Mouse (Mus musculus): ENCODE measurements around the gene Olfr769.

DNA sequence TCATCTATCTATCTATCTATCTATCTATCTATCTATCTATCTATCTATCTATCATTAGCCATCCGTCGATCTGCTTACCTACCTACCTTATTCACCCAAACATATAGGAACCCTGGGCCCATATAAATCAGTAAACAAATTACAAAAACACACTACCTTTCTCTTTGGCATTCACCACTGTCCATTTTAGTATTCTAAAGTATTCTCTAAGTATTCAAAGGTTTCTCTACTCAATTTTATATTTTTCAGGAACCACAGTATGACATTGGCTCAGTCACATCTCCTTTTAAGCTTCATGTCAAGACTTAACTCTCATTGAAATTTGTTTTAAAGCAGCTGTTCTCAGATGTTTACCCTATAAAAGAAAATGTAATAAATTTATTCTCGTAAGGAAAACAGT, 2.5 kb downstream of the Olfr769 start:
- TF ChIP-seq CTCF (IDR thresholded peaks at IDR 0.05; ENCODE audit: insufficient read depth, low read depth, low read length): no peak
- TF ChIP-seq POLR2A (IDR thresholded peaks at IDR 0.05; ENCODE audit: insufficient read depth, low read depth, low read length): no peak

Measured in olfactory bulb, adult 2 months (tissue).